Mouse (Mus musculus): ENCODE data around the gene Macf1. TPM values are rescaled to one million over a fixed set of nuclear protein-coding genes. Genes with fewer than 3 reads are reported as not detected.

Gene Macf1
- polyA plus RNA-seq, 1 experiment from 2014 or later, result 61.5 TPM

GRCm38 (mm10) chr4:123402244-123402643 lies 281.9 kb downstream of the Macf1 start:
- Histone ChIP-seq H3K9me3 (no peaks in the 10 kb centered on the region), H3K27ac (no peak overlapping the region), H3K4me2 (no peak overlapping the region), H3K4me1 (replicated peaks) (peaks cover 39% of the 10 kb centered on the region), H3K4me3 (replicated peaks) (no peak overlapping the region), H3K27me3 (no peaks in the 10 kb centered on the region), H3K36me3 (peaks cover 41% of the 10 kb centered on the region), H3K9ac (replicated peaks) (no peak overlapping the region)
- 74% methylated on average over 1 of the region's 1 CpGs for WGBS
- ATAC-seq (ENCODE audit: insufficient number of reproducible peaks, insufficient read depth, low FRiP score, low TSS enrichment, low read depth), result no peak

GRCm38 (mm10) chr4:123401265-123401664 lies 282.9 kb downstream of the Macf1 start:
- Histone ChIP-seq H3K27me3 (no peaks in the 10 kb centered on the region), H3K27ac (no peak overlapping the region), H3K4me1 (replicated peaks) (peaks cover 31% of the 10 kb centered on the region), H3K4me2 (no peak overlapping the region), H3K4me3 (replicated peaks) (no peak overlapping the region), H3K9ac (replicated peaks) (no peak overlapping the region), H3K36me3 (peaks cover 51% of the 10 kb centered on the region), H3K9me3 (no peaks in the 10 kb centered on the region)
- WGBS, result 81% methylated on average over 3 of the region's 3 CpGs
- ATAC-seq (ENCODE audit: insufficient number of reproducible peaks, insufficient read depth, low FRiP score, low TSS enrichment, low read depth), result no peak

- Histone ChIP-seq H3K9me3 (no peaks in the 10 kb centered on the region), H3K27ac (no peak overlapping the region), H3K4me2 (no peak overlapping the region), H3K27me3 (no peaks in the 10 kb centered on the region), H3K9ac (replicated peaks) (no peak overlapping the region), H3K36me3 (peaks cover 80% of the 10 kb centered on the region), H3K4me3 (replicated peaks) (no peak overlapping the region), H3K4me1 (replicated peaks) (0 out of 2 replicates have a peak, but pooled peaks cover 6% of the 10 kb centered on the region)
- WGBS, result 83% methylated on average over 5 of the region's 5 CpGs
- no peak for ATAC-seq (ENCODE audit: insufficient number of reproducible peaks, insufficient read depth, low FRiP score, low TSS enrichment, low read depth)
These were observed 286.3 kb downstream of the Macf1 start for GRCm38 (mm10) chr4:123397643-123398434.

- Histone ChIP-seq H3K27ac (no peak overlapping the region), H3K27me3 (no peaks in the 10 kb centered on the region), H3K4me2 (no peak overlapping the region), H3K4me3 (replicated peaks) (no peak overlapping the region), H3K9ac (replicated peaks) (no peak overlapping the region), H3K36me3 (peaks cover 87% of the 10 kb centered on the region), H3K4me1 (replicated peaks) (no peaks in the 10 kb centered on the region), H3K9me3 (no peaks in the 10 kb centered on the region)
- 84% methylated on average over 8 of the region's 8 CpGs for WGBS
- no peak for ATAC-seq (ENCODE audit: insufficient number of reproducible peaks, insufficient read depth, low FRiP score, low TSS enrichment, low read depth)
These were observed 287.1 kb downstream of the Macf1 start for GRCm38 (mm10) chr4:123397049-123397448.

- H3K27ac ChIP-seq, result no peak overlapping the region
- no peak for ATAC-seq (ENCODE audit: insufficient number of reproducible peaks, insufficient read depth, low FRiP score, low TSS enrichment, low read depth)
- H3K9ac ChIP-seq (replicated peaks), result no peak overlapping the region
- no peaks in the 10 kb centered on the region for H3K4me1 ChIP-seq (replicated peaks)
- H3K27me3 ChIP-seq, result no peaks in the 10 kb centered on the region
- H3K36me3 ChIP-seq, result peaks cover 88% of the 10 kb centered on the region
- H3K4me2 ChIP-seq, result no peak overlapping the region
- H3K4me3 ChIP-seq (replicated peaks), result no peak overlapping the region
- no peaks in the 10 kb centered on the region for H3K9me3 ChIP-seq
- WGBS, result 97% methylated on average over 2 of the region's 2 CpGs
These were observed 288.6 kb downstream of the Macf1 start for GRCm38 (mm10) chr4:123395435-123396000.

- Histone ChIP-seq H3K9me3 (no peaks in the 10 kb centered on the region), H3K36me3 (peaks cover 91% of the 10 kb centered on the region)
- WGBS, result 93% methylated on average over 5 of the region's 5 CpGs
These were observed 289.3 kb downstream of the Macf1 start for GRCm38 (mm10) chr4:123394878-123395277.

GRCm38 (mm10) chr4:123394269-123394668 lies 289.9 kb downstream of the Macf1 start:
- H3K4me2 ChIP-seq, result no peak overlapping the region
- no peak for ATAC-seq (ENCODE audit: insufficient number of reproducible peaks, insufficient read depth, low FRiP score, low TSS enrichment, low read depth)
- no peak overlapping the region for H3K4me3 ChIP-seq (replicated peaks)
- H3K4me1 ChIP-seq (replicated peaks), result no peaks in the 10 kb centered on the region
- no peak overlapping the region for H3K9ac ChIP-seq (replicated peaks)
- H3K9me3 ChIP-seq, result no peaks in the 10 kb centered on the region
- no peak overlapping the region for H3K27ac ChIP-seq
- no peaks in the 10 kb centered on the region for H3K27me3 ChIP-seq
- 85% methylated on average over 1 of the region's 1 CpGs for WGBS
- H3K36me3 ChIP-seq, result peaks cover 91% of the 10 kb centered on the region

More at GRCm38 (mm10) chr4:123394878-123395277, 289.3 kb downstream of the Macf1 start:
- H3K27ac ChIP-seq, result no peak overlapping the region
- no peak for ATAC-seq (ENCODE audit: insufficient number of reproducible peaks, insufficient read depth, low FRiP score, low TSS enrichment, low read depth)
- H3K4me3 ChIP-seq (replicated peaks), result no peak overlapping the region
- H3K9ac ChIP-seq (replicated peaks), result no peak overlapping the region
- H3K27me3 ChIP-seq, result no peaks in the 10 kb centered on the region
- H3K4me1 ChIP-seq (replicated peaks), result no peaks in the 10 kb centered on the region
- H3K4me2 ChIP-seq, result no peak overlapping the region

GRCm38 (mm10) chr4:123393004-123393403 lies 291.2 kb downstream of the Macf1 start:
- Histone ChIP-seq H3K27ac (no peak overlapping the region), H3K27me3 (no peaks in the 10 kb centered on the region), H3K9ac (replicated peaks) (no peak overlapping the region), H3K9me3 (no peaks in the 10 kb centered on the region), H3K4me1 (replicated peaks) (no peaks in the 10 kb centered on the region), H3K4me2 (no peak overlapping the region), H3K36me3 (peaks cover 96% of the 10 kb centered on the region), H3K4me3 (replicated peaks) (no peak overlapping the region)
- ATAC-seq (ENCODE audit: insufficient number of reproducible peaks, insufficient read depth, low FRiP score, low TSS enrichment, low read depth), result no peak
- 86% methylated on average over 3 of the region's 3 CpGs for WGBS

GRCm38 (mm10) chr4:123392187-123392586 lies 292.0 kb downstream of the Macf1 start:
- no peak for ATAC-seq (ENCODE audit: insufficient number of reproducible peaks, insufficient read depth, low FRiP score, low TSS enrichment, low read depth)
- Histone ChIP-seq H3K36me3 (peaks cover 96% of the 10 kb centered on the region), H3K9ac (replicated peaks) (no peak overlapping the region), H3K27ac (no peak overlapping the region), H3K9me3 (no peaks in the 10 kb centered on the region), H3K4me2 (no peak overlapping the region), H3K4me3 (replicated peaks) (no peak overlapping the region), H3K4me1 (replicated peaks) (no peaks in the 10 kb centered on the region), H3K27me3 (no peaks in the 10 kb centered on the region)
- 98% methylated on average over 1 of the region's 1 CpGs for WGBS

GRCm38 (mm10) chr4:123385028-123385427 lies 299.1 kb downstream of the Macf1 start:
- no peaks in the 10 kb centered on the region for H3K27me3 ChIP-seq
- H3K9me3 ChIP-seq, result no peaks in the 10 kb centered on the region
- H3K4me1 ChIP-seq (replicated peaks), result no peaks in the 10 kb centered on the region
- no peak overlapping the region for H3K9ac ChIP-seq (replicated peaks)
- ATAC-seq (ENCODE audit: insufficient number of reproducible peaks, insufficient read depth, low FRiP score, low TSS enrichment, low read depth), result no peak
- no peak overlapping the region for H3K4me3 ChIP-seq (replicated peaks)
- peaks cover 96% of the 10 kb centered on the region for H3K36me3 ChIP-seq
- WGBS, result 56% methylated on average over 1 of the region's 1 CpGs
- H3K4me2 ChIP-seq, result no peak overlapping the region
- no peak overlapping the region for H3K27ac ChIP-seq

GRCm38 (mm10) chr4:123383173-123383572 lies 301.0 kb downstream of the Macf1 start:
- Histone ChIP-seq H3K4me1 (replicated peaks) (no peaks in the 10 kb centered on the region), H3K4me3 (replicated peaks) (no peak overlapping the region), H3K36me3 (peaks cover 90% of the 10 kb centered on the region), H3K9me3 (no peaks in the 10 kb centered on the region), H3K27ac (no peak overlapping the region), H3K9ac (replicated peaks) (no peak overlapping the region), H3K27me3 (no peaks in the 10 kb centered on the region), H3K4me2 (no peak overlapping the region)
- no peak for ATAC-seq (ENCODE audit: insufficient number of reproducible peaks, insufficient read depth, low FRiP score, low TSS enrichment, low read depth)
- WGBS, result 92% methylated on average over 7 of the region's 7 CpGs
